Mouse (Mus musculus) forebrain, embryonic 14.5 days (tissue): Measurements from ENCODE around the gene 4930522H14Rik. TPM values are rescaled to one million over a fixed set of nuclear protein-coding genes. Genes with fewer than 3 reads are reported as not detected.
A peak's percentile ranks its signal among the peaks of the same experiment; 100 is the strongest.

Experiments
- ATAC-seq: fragments of 200-750 bp; cut with Nextera tagmentation; 2 replicates; pipeline ENCODE4 v1.8.0; 2017; ENCODE audit warnings: mild to moderate bottlenecking, moderate library complexity
- DNase-seq: peaks from one replicate; pipeline ENCODE4 v3.0.0-alpha.2; 2015; ENCODE audit warnings: low spot score
- H3K27ac ChIP-seq: fragments of 300-500 bp; sonication (generic); 2 replicates; pipeline ENCODE4 v1.5.1; 2014; ENCODE audit warnings: low read depth, mild to moderate bottlenecking, control low read depth, low read length, moderate library complexity
- H3K27me3 ChIP-seq: fragments of 300-500 bp; sonication (generic); replicated peaks from 2 replicates; pipeline ENCODE4 v1.6.1; 2014; ENCODE audit warnings: low read length, control low read depth, mixed read lengths; ENCODE audit not compliant: control insufficient read depth, insufficient read depth
- H3K36me3 ChIP-seq: fragments of 300-500 bp; sonication (generic); 2 replicates; pipeline ENCODE4 v1.6.1; 2014; ENCODE audit warnings: low read length, control low read depth; ENCODE audit not compliant: control insufficient read depth, insufficient read depth
- H3K4me1 ChIP-seq: fragments of 300-500 bp; sonication (generic); 2 replicates; pipeline ENCODE4 v1.6.1; 2014; ENCODE audit warnings: antibody characterized with exemption, low read length, control low read depth; ENCODE audit not compliant: control insufficient read depth, insufficient read depth
- H3K4me2 ChIP-seq: fragments of 300-500 bp; sonication (generic); 2 replicates; pipeline ENCODE4 v1.6.1; 2014; ENCODE audit warnings: mild to moderate bottlenecking, control low read depth, low read length
- H3K4me3 ChIP-seq: fragments of 300-500 bp; sonication (generic); 2 replicates; pipeline ENCODE4 v1.5.1; 2014; ENCODE audit warnings: low read depth, low read length, control low read depth
- H3K9ac ChIP-seq: fragments of 300-500 bp; sonication (generic); 2 replicates; pipeline ENCODE4 v1.6.1; 2014; ENCODE audit warnings: mild to moderate bottlenecking, low read length, control low read depth, moderate library complexity
- H3K9me3 ChIP-seq: fragments of 300-500 bp; sonication (generic); replicated peaks from 2 replicates; pipeline ENCODE4 v1.6.1; 2016; ENCODE audit warnings: low read length, control low read depth, mixed read lengths; ENCODE audit not compliant: control insufficient read depth
- WGBS: fragments of 180-500 bp; shearing (Covaris S2); extraction: QIAGEN DNeasy Blood & Tissue Kit; methylation state at CpG from one replicate; pipeline ENCODE4 v1.1.7; 2014; 5-methylcytosine and 5-hydroxymethylcytosine counted together
- polyA plus RNA-seq: library from polyadenylated mRNA; unstranded; fragments of >200 nt; fragmentation: Nextera tagmentation; extraction: Ambion mirVana; gene quantifications from 2 replicates; pipeline ENCODE4 v1.2.1, GENCODE M21; 2014

4930522H14Rik gene
- polyA plus RNA-seq = not detected in 2 replicates

GRCm38 (mm10) chr4:109531111-109531510 is at the start of gene 4930522H14Rik:
Gene 4930522H14Rik (minus strand): TSS chr4:109531297.
- DNase-seq = no peak
- no peak within 1 kb of the TSS for H3K9ac ChIP-seq
- 96% methylated on average over 2 of the region's 2 CpGs for WGBS
- no peak within 1 kb of the TSS for H3K27ac ChIP-seq
- H3K4me3 ChIP-seq = no peak within 1 kb of the TSS
- no peak for ATAC-seq
- no peaks in the 10 kb centered on the region for H3K36me3 ChIP-seq
- H3K4me1 ChIP-seq = no peaks in the 10 kb centered on the region
- H3K4me2 ChIP-seq = no peak within 1 kb of the TSS
- no peaks in the 10 kb centered on the region for H3K9me3 ChIP-seq
- H3K27me3 ChIP-seq = no peaks in the 10 kb centered on the region

DNA sequence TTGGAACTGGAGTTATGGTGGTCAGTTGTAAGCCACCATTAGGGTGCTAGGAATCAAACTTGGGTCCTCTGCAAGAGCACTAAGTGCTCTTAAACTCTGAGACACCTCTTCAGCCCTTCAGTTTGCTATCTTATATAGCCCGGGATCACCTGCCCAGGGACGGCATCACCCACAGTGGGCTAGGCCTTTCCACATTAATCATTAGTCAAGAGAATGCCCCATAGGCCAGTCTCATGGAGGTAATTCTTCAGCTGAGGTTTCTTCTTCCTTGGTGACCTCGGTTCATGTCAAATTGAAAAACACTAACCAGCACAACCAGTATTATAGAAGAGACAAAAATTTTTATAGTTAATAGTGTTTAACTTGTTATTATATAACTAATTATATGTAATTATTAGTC is 47.3 kb upstream of the 4930522H14Rik start:
- WGBS = 87% methylated on average over 3 of the region's 3 CpGs
- Histone ChIP-seq H3K36me3 (no peaks in the 10 kb centered on the region), H3K9me3 (no peaks in the 10 kb centered on the region), H3K27me3 (no peaks in the 10 kb centered on the region), H3K4me2 (no peak overlapping the region), H3K27ac (no peak overlapping the region), H3K4me3 (no peak overlapping the region), H3K4me1 (no peaks in the 10 kb centered on the region), H3K9ac (no peak overlapping the region)
- ATAC-seq (no peak), DNase-seq (no peak)

GRCm38 (mm10) chr4:109576933-109577332 is 45.8 kb upstream of the 4930522H14Rik start:
- no peak overlapping the region for H3K9ac ChIP-seq
- H3K9me3 ChIP-seq = no peaks in the 10 kb centered on the region
- H3K4me3 ChIP-seq = no peak overlapping the region
- no peak overlapping the region for H3K27ac ChIP-seq
- H3K4me1 ChIP-seq = no peaks in the 10 kb centered on the region
- no peak for ATAC-seq
- DNase-seq = peak; percentile 44
- H3K4me2 ChIP-seq = no peak overlapping the region
- H3K27me3 ChIP-seq = no peaks in the 10 kb centered on the region
- WGBS = 80% methylated on average over 5 of the region's 5 CpGs
- no peaks in the 10 kb centered on the region for H3K36me3 ChIP-seq

- DNase-seq (no peak), ATAC-seq (no peak)
- Histone ChIP-seq H3K27me3 (no peaks in the 10 kb centered on the region), H3K4me3 (no peak overlapping the region), H3K27ac (no peak overlapping the region), H3K9me3 (no peaks in the 10 kb centered on the region), H3K4me1 (no peaks in the 10 kb centered on the region), H3K36me3 (no peaks in the 10 kb centered on the region), H3K9ac (no peak overlapping the region), H3K4me2 (no peak overlapping the region)
- WGBS = 85% methylated on average over 9 of the region's 9 CpGs
Measured at GRCm38 (mm10) chr4:109574845-109575244, 43.7 kb upstream of the 4930522H14Rik start.

DNA sequence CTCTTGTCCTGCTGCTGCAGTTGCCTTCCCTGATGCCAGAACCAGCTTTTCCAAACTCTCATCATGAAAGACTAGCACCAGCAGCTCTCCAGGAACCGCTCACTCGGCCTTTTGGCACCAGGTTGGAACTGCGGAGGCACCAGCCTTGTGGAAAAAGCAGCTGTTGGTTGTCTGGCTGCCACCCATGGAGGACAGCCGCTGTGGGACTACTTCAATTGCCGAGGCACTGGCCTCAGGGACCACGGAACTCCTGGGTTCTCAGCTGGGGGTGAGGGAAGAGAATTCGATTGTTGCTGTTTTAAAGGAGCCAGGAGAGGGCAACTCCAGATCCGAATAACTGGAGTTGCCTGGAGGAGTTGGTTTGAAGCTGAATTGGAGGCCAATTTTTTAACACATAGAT is 43.2 kb upstream of the 4930522H14Rik start:
- Histone ChIP-seq H3K27ac (no peak overlapping the region), H3K4me3 (no peak overlapping the region), H3K4me2 (no peak overlapping the region), H3K4me1 (no peaks in the 10 kb centered on the region), H3K27me3 (no peaks in the 10 kb centered on the region), H3K9me3 (no peaks in the 10 kb centered on the region), H3K36me3 (no peaks in the 10 kb centered on the region), H3K9ac (no peak overlapping the region)
- WGBS = 51% methylated on average over 8 of the region's 8 CpGs
- no peak for ATAC-seq
- DNase-seq = no peak

GRCm38 (mm10) chr4:109572632-109573031 is 41.5 kb upstream of the 4930522H14Rik start:
- ATAC-seq (no peak), DNase-seq (no peak)
- no peak overlapping the region for H3K4me3 ChIP-seq
- H3K9ac ChIP-seq = no peak overlapping the region
- WGBS = 88% methylated on average over 1 of the region's 1 CpGs
- H3K27ac ChIP-seq = no peak overlapping the region
- no peaks in the 10 kb centered on the region for H3K4me1 ChIP-seq
- H3K9me3 ChIP-seq = no peaks in the 10 kb centered on the region
- H3K27me3 ChIP-seq = no peaks in the 10 kb centered on the region
- H3K4me2 ChIP-seq = no peak overlapping the region
- no peaks in the 10 kb centered on the region for H3K36me3 ChIP-seq

- Histone ChIP-seq H3K9me3 (no peaks in the 10 kb centered on the region), H3K4me2 (no peak overlapping the region; the same call in 1 of the 2 replicates), H3K27ac (no peak overlapping the region), H3K27me3 (no peaks in the 10 kb centered on the region), H3K36me3 (no peaks in the 10 kb centered on the region), H3K9ac (no peak overlapping the region), H3K4me1 (no peaks in the 10 kb centered on the region), H3K4me3 (no peak overlapping the region)
- WGBS = 81% methylated on average over 9 of the region's 9 CpGs
- DNase-seq (no peak), ATAC-seq (no peak)
Measured at GRCm38 (mm10) chr4:109569421-109569820, 38.3 kb upstream of the 4930522H14Rik start.

DNA sequence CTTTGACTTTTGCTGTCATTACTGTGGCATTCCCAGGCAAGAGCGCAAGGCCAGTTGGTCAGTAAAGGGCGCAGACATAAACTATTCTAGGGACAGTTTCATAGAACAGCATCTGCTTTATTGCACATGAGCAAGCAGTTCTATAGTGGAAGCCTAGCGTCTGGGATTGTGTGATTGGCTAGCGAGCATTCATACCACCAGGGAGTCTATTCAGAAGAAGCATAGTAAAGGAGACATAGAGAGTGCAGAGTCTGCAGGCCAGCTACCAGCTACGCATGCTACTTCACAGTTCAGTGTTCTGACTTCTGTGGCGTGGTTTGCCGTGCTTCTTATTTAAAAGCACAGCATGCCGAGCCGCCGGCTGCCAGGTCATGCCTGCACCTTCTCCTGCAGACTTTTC is 37.9 kb upstream of the 4930522H14Rik start:
- ATAC-seq = no peak
- 69% methylated on average over 10 of the region's 10 CpGs for WGBS
- no peak for DNase-seq
- H3K4me1 ChIP-seq = no peaks in the 10 kb centered on the region
- no peaks in the 10 kb centered on the region for H3K9me3 ChIP-seq
- no peaks in the 10 kb centered on the region for H3K36me3 ChIP-seq
- no peak overlapping the region for H3K9ac ChIP-seq
- H3K27me3 ChIP-seq = no peaks in the 10 kb centered on the region
- no peak overlapping the region; the same call in 1 of the 2 replicates for H3K4me2 ChIP-seq
- H3K27ac ChIP-seq = no peak overlapping the region
- no peak overlapping the region for H3K4me3 ChIP-seq

DNA sequence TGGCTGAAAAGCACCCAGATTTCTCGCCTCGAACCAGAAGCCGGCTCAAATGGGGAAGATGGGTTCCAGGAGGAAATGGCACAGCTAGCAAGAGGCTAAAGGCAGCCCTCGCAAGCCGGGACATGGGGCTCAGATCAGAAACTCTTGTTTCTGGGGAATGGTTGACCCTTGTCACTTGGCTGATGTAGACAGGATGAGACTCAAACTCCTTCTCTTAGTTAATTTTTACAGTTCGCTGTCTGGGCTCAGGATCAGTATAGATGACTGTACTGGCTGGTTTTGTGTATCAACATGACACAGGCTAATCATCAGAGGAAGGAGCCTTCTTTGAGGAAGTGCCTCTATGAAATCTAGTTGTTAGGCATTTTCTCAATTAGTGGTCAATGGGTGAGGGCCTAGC is 33.6 kb upstream of the 4930522H14Rik start:
- ATAC-seq (no peak), DNase-seq (no peak)
- H3K36me3 ChIP-seq = no peaks in the 10 kb centered on the region
- no peaks in the 10 kb centered on the region for H3K4me1 ChIP-seq
- no peak overlapping the region for H3K4me2 ChIP-seq
- H3K4me3 ChIP-seq = no peak overlapping the region
- no peaks in the 10 kb centered on the region for H3K9me3 ChIP-seq
- H3K27me3 ChIP-seq = no peaks in the 10 kb centered on the region
- H3K9ac ChIP-seq = no peak overlapping the region
- WGBS = 91% methylated on average over 6 of the region's 6 CpGs
- no peak overlapping the region for H3K27ac ChIP-seq
